Mouse (Mus musculus): ENCODE results near the gene Shank1.

Gene Shank1

GRCm38 (mm10) chr7:44373460-44373859, 63.4 kb downstream of the Shank1 start:
- no peak for DNase-seq (ENCODE audit: low read depth, low spot score)

- DNase-seq (ENCODE audit: low read depth, low spot score) = peak; percentile 91
Observed at GRCm38 (mm10) chr7:44373889-44374652, 64.0 kb downstream of the Shank1 start.

GRCm38 (mm10) chr7:44374756-44375155, 64.7 kb downstream of the Shank1 start:
- peak; percentile 97 for DNase-seq (ENCODE audit: low read depth, low spot score)

GRCm38 (mm10) chr7:44375207-44375606, 65.2 kb downstream of the Shank1 start:
- DNase-seq (ENCODE audit: low read depth, low spot score) = peak; percentile 100

- DNase-seq (ENCODE audit: low read depth, low spot score) = no peak
Observed at GRCm38 (mm10) chr7:44375793-44376192, 65.7 kb downstream of the Shank1 start.

- no peak for DNase-seq (ENCODE audit: low read depth, low spot score)
Observed at GRCm38 (mm10) chr7:44378290-44378689, 68.2 kb downstream of the Shank1 start.

- DNase-seq (ENCODE audit: low read depth, low spot score) = no peak
Observed at GRCm38 (mm10) chr7:44382541-44382940, 72.5 kb downstream of the Shank1 start.

- peak; percentile 86 for DNase-seq (ENCODE audit: low read depth, low spot score)
Observed at GRCm38 (mm10) chr7:44383980-44384715, 74.1 kb downstream of the Shank1 start, which contains the start of gene Syt3. Gene Syt3 (plus strand): TSS chr7:44384102.

GRCm38 (mm10) chr7:44384716-44385059, 74.6 kb downstream of the Shank1 start:
- DNase-seq (ENCODE audit: low read depth, low spot score) = no peak

GRCm38 (mm10) chr7:44385720-44386119, 75.7 kb downstream of the Shank1 start, which contains the start of gene 1700008O03Rik:
Gene 1700008O03Rik (minus strand): TSS chr7:44385820.
- DNase-seq (ENCODE audit: low read depth, low spot score) = no peak

GRCm38 (mm10) chr7:44391831-44392230, 81.8 kb downstream of the Shank1 start:
- DNase-seq (ENCODE audit: low read depth, low spot score) = no peak

- no peak for DNase-seq (ENCODE audit: low read depth, low spot score)
Observed at GRCm38 (mm10) chr7:44392341-44392740, 82.3 kb downstream of the Shank1 start.

GRCm38 (mm10) chr7:44393284-44393683, 83.2 kb downstream of the Shank1 start:
- DNase-seq (ENCODE audit: low read depth, low spot score) = no peak

GRCm38 (mm10) chr7:44398570-44398969, 88.5 kb downstream of the Shank1 start:
- DNase-seq (ENCODE audit: low read depth, low spot score) = peak; percentile 93

- no peak for DNase-seq (ENCODE audit: low read depth, low spot score)
Observed at GRCm38 (mm10) chr7:44401673-44402072, 91.6 kb downstream of the Shank1 start.

- DNase-seq (ENCODE audit: low read depth, low spot score) = peak; percentile 100
Observed at GRCm38 (mm10) chr7:44405346-44406014, 95.4 kb downstream of the Shank1 start.

- DNase-seq (ENCODE audit: low read depth, low spot score) = no peak
Observed at GRCm38 (mm10) chr7:44406015-44406355, 95.9 kb downstream of the Shank1 start.
